Mouse (Mus musculus) bone marrow, adult 2 months (tissue): ENCODE data around the gene Mtrex.

Experiments
- CTCF ChIP-seq: fragments of 200-500 bp; IDR thresholded peaks from 2 replicates; pipeline ENCODE4 v1.5.1; 2011; ENCODE audit warnings: low read length, control low read depth; ENCODE audit not compliant: control insufficient read depth, insufficient read depth
- POLR2A ChIP-seq: fragments of 200-500 bp; IDR thresholded peaks from 2 replicates; pipeline ENCODE4 v1.6.1; 2011; ENCODE audit warnings: low read depth, mild to moderate bottlenecking, control low read depth, low read length, borderline replicate concordance; ENCODE audit not compliant: control insufficient read depth

GRCm38 (mm10) chr13:112941879-112942330, 14.7 kb upstream of the Mtrex start:
- TF ChIP-seq CTCF = no peak
- no peak for TF ChIP-seq POLR2A
